In the genomic region with DNA sequence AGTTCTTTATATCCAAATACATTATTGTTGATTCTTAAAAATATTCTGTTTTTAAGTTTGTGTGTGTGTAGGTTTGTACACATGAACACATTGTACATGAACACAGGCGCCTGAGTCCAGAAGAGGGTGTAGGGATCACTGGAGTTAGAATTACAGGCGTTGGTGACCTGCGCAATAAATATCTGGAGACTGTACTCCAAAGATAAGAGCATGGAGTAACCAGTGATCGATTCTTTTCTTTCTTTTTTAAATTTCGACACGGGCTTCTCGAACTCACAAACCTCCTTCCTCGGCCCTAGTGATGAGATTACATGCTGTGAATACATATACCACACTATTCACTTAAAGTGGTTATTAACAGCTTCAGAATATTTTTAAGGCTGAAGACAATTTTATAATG, we compare ENCODE assay signal across 8 mouse cellular contexts. TPM values are rescaled to one million over a fixed set of nuclear protein-coding genes. Genes with fewer than 3 reads are reported as not detected.
DNase-seq lines count a peak whose midpoint lies in the region; ATAC-seq lines count a peak whose summit lies in the region.

No protein-coding gene starts in this region.

- no peaks in the 10 kb centered on the region for H3K27me3 ChIP-seq in heart, embryonic 14.5 days (ENCODE audit: control insufficient read depth, insufficient read depth, low read length)
- H3K27me3 ChIP-seq in embryonic facial prominence, embryonic 15.5 days = no peaks in the 10 kb centered on the region
- H3K27me3 ChIP-seq in intestine, embryonic 16.5 days (replicated peaks; ENCODE audit: control insufficient read depth, insufficient read depth, low read length) = no peaks in the 10 kb centered on the region
- H3K27me3 ChIP-seq in midbrain, embryonic 16.5 days (ENCODE audit: control insufficient read depth, insufficient read depth, low read depth, low read length) = no peaks in the 10 kb centered on the region

- ATAC-seq in heart, embryonic 14.5 days (ENCODE audit: insufficient number of reproducible peaks, insufficient read depth, low FRiP score, low read depth) = no peak
- ATAC-seq in embryonic facial prominence, embryonic 15.5 days (ENCODE audit: insufficient number of reproducible peaks, low FRiP score, low TSS enrichment, low read depth) = no peak
- ATAC-seq in intestine, embryonic 16.5 days = peak; percentile 49
- peak; percentile 23; the same call in 1 of the 2 replicates for ATAC-seq in midbrain, embryonic 16.5 days

- H3K4me1 ChIP-seq in heart, embryonic 14.5 days (ENCODE audit: control insufficient read depth in 2 of 2, insufficient read depth in 2 of 2, low read length in 2 of 2) = peaks cover 3 to 4% of the 10 kb centered on the region in 2 experiments; a peak in 2 of 4 replicates
- 0 out of 2 replicates have a peak, but pooled peaks cover 4% of the 10 kb centered on the region for H3K4me1 ChIP-seq in embryonic facial prominence, embryonic 15.5 days
- peaks cover 5% of the 10 kb centered on the region; the same call in 1 of the 2 replicates for H3K4me1 ChIP-seq in intestine, embryonic 16.5 days (ENCODE audit: control insufficient read depth, insufficient read depth, low read length)
- peaks cover 8% of the 10 kb centered on the region for H3K4me1 ChIP-seq in midbrain, embryonic 16.5 days (ENCODE audit: control insufficient read depth, insufficient read depth, low read length)

- 69% methylated on average over 8 of the region's 8 CpGs for WGBS in heart, embryonic 14.5 days
- 78% methylated on average over 8 of the region's 8 CpGs for WGBS in embryonic facial prominence, embryonic 15.5 days
- WGBS in intestine, embryonic 16.5 days = 72% methylated on average over 8 of the region's 8 CpGs
- WGBS in midbrain, embryonic 16.5 days = 71% methylated on average over 8 of the region's 8 CpGs

- H3K4me3 ChIP-seq in heart, embryonic 14.5 days (ENCODE audit: control insufficient read depth in 1 of 2, insufficient read depth in 1 of 2, low read depth in 1 of 2, low read length in 2 of 2) = peak overlapping the region in 1 of 2 experiments; percentile 72; a peak in 2 of 4 replicates
- peak overlapping the region; percentile 77 for H3K4me3 ChIP-seq in embryonic facial prominence, embryonic 15.5 days (replicated peaks)
- peak overlapping the region; percentile 87 for H3K4me3 ChIP-seq in intestine, embryonic 16.5 days (ENCODE audit: low read length)
- H3K4me3 ChIP-seq in midbrain, embryonic 16.5 days (ENCODE audit: low read depth, low read length) = peak overlapping the region; percentile 86; the same call in 1 of the 2 replicates

- H3K9me3 ChIP-seq in heart, embryonic 14.5 days (ENCODE audit: control insufficient read depth, low read length) = no peaks in the 10 kb centered on the region
- H3K9me3 ChIP-seq in embryonic facial prominence, embryonic 15.5 days (replicated peaks) = no peaks in the 10 kb centered on the region
- no peaks in the 10 kb centered on the region for H3K9me3 ChIP-seq in intestine, embryonic 16.5 days (ENCODE audit: control insufficient read depth, low read length)
- no peaks in the 10 kb centered on the region for H3K9me3 ChIP-seq in midbrain, embryonic 16.5 days (replicated peaks; ENCODE audit: control insufficient read depth, low read length, poor library complexity, severe bottlenecking)

- no peak overlapping the region for H3K27ac ChIP-seq in heart, embryonic 14.5 days (replicated peaks in 1 of 2; ENCODE audit: control insufficient read depth in 1 of 2, insufficient read depth in 1 of 2, low read depth in 2 of 2, low read length in 2 of 2)
- no peak overlapping the region for H3K27ac ChIP-seq in embryonic facial prominence, embryonic 15.5 days (replicated peaks)
- H3K27ac ChIP-seq in intestine, embryonic 16.5 days (ENCODE audit: low read length) = 0 out of 2 replicates have a peak overlapping the region, but pooled peaks have one; percentile 28
- no peak overlapping the region for H3K27ac ChIP-seq in midbrain, embryonic 16.5 days (ENCODE audit: low read length)

- no peak for DNase-seq in heart, postnatal 4 days
- no peak for DNase-seq in cerebellum, adult 11 months
- no peak for DNase-seq in spleen, adult 18-20 months
- no peak for DNase-seq in adrenal gland, postnatal 25 days

- no peaks in the 10 kb centered on the region for H3K36me3 ChIP-seq in heart, embryonic 14.5 days (ENCODE audit: control insufficient read depth, insufficient read depth, low read length)
- no peaks in the 10 kb centered on the region for H3K36me3 ChIP-seq in embryonic facial prominence, embryonic 15.5 days
- H3K36me3 ChIP-seq in intestine, embryonic 16.5 days (ENCODE audit: control insufficient read depth, insufficient read depth, low read length) = no peaks in the 10 kb centered on the region
- no peaks in the 10 kb centered on the region for H3K36me3 ChIP-seq in midbrain, embryonic 16.5 days (ENCODE audit: control insufficient read depth, insufficient read depth, low read length)

- H3K9ac ChIP-seq in heart, embryonic 14.5 days (ENCODE audit: low read length) = no peak overlapping the region; the same call in 1 of the 2 replicates
- no peak overlapping the region for H3K9ac ChIP-seq in embryonic facial prominence, embryonic 15.5 days
- no peak overlapping the region for H3K9ac ChIP-seq in intestine, embryonic 16.5 days (ENCODE audit: low read depth, low read length)
- H3K9ac ChIP-seq in midbrain, embryonic 16.5 days (ENCODE audit: low read depth, low read length) = no peak overlapping the region

- H3K4me2 ChIP-seq in heart, embryonic 14.5 days (ENCODE audit: low read length) = peak overlapping the region; percentile 99
- H3K4me2 ChIP-seq in embryonic facial prominence, embryonic 15.5 days (replicated peaks) = peak overlapping the region; percentile 96
- H3K4me2 ChIP-seq in intestine, embryonic 16.5 days (ENCODE audit: low read depth, low read length) = peak overlapping the region; percentile 97
- peak overlapping the region; percentile 81 for H3K4me2 ChIP-seq in midbrain, embryonic 16.5 days (ENCODE audit: low read length)

RNA-seq across cellular contexts. Expression of a gene that starts 0.6 kb away (rescaled TPM):
- 0.96 and 1.7 TPM in 2 replicates for polyA plus RNA-seq in heart, embryonic 14.5 days (2014; fragmentation: Nextera tagmentation; extraction: Ambion mirVana)
- under 1 TPM; 0.38 to 0.57 TPM for total RNA-seq in heart, postnatal 4 days (2021)
- polyA plus RNA-seq in embryonic facial prominence, embryonic 15.5 days (2015; fragmentation: Nextera tagmentation; extraction: Ambion mirVana) = 7.6 and 9.8 TPM in 2 replicates
- polyA plus RNA-seq in intestine, embryonic 16.5 days (2015; fragmentation: Nextera tagmentation; extraction: Ambion mirVana) = 3.7 and 5.4 TPM in 2 replicates
- 16.8 and 17.9 TPM in 2 replicates for polyA plus RNA-seq in midbrain, embryonic 16.5 days (2015; fragmentation: Nextera tagmentation; extraction: Ambion mirVana)
- total RNA-seq in adrenal gland, postnatal 25 days (2021) = 3.0 and 4.3 TPM in 2 replicates

RNA-seq across cellular contexts. Expression of a gene that starts 21.5 kb away (rescaled TPM):
- polyA plus RNA-seq in heart, embryonic 14.5 days (2014; fragmentation: Nextera tagmentation; extraction: Ambion mirVana) = 75.1 and 81.3 TPM in 2 replicates
- 10 to 100 TPM; 35.4 to 37.0 TPM for total RNA-seq in heart, postnatal 4 days (2021)
- polyA plus RNA-seq in embryonic facial prominence, embryonic 15.5 days (2015; fragmentation: Nextera tagmentation; extraction: Ambion mirVana) = 123 TPM in 2 replicates
- 76.2 and 85.9 TPM in 2 replicates for polyA plus RNA-seq in intestine, embryonic 16.5 days (2015; fragmentation: Nextera tagmentation; extraction: Ambion mirVana)
- 138 and 141 TPM in 2 replicates for polyA plus RNA-seq in midbrain, embryonic 16.5 days (2015; fragmentation: Nextera tagmentation; extraction: Ambion mirVana)
- 36.1 and 37.0 TPM in 2 replicates for total RNA-seq in adrenal gland, postnatal 25 days (2021)

RNA-seq across cellular contexts. Expression of a gene that starts 37.7 kb away (rescaled TPM):
- 457 and 471 TPM in 2 replicates for polyA plus RNA-seq in heart, embryonic 14.5 days (2014; fragmentation: Nextera tagmentation; extraction: Ambion mirVana)
- total RNA-seq in heart, postnatal 4 days (2021) = 100 to 1,000 TPM; 468 to 481 TPM
- 585 and 603 TPM in 2 replicates for polyA plus RNA-seq in embryonic facial prominence, embryonic 15.5 days (2015; fragmentation: Nextera tagmentation; extraction: Ambion mirVana)
- 751 and 822 TPM in 2 replicates for polyA plus RNA-seq in intestine, embryonic 16.5 days (2015; fragmentation: Nextera tagmentation; extraction: Ambion mirVana)
- polyA plus RNA-seq in midbrain, embryonic 16.5 days (2015; fragmentation: Nextera tagmentation; extraction: Ambion mirVana) = 226 and 237 TPM in 2 replicates
- 333 and 372 TPM in 2 replicates for total RNA-seq in adrenal gland, postnatal 25 days (2021)

Comparison
In these comparisons a context has a peak if more than half of its experiments do, and no peak if none do; other contexts are left out.
1. ATAC-seq: peak in intestine, embryonic 16.5 days (single experiment) and midbrain, embryonic 16.5 days (single experiment); none in heart, embryonic 14.5 days (single experiment) and embryonic facial prominence, embryonic 15.5 days (single experiment).
2. Peak in every context shown above with its lines, with median percentiles within 50 percentile points of each other: H3K4me2 ChIP-seq.